Comparison of ENCODE assay signal across 17 mouse cellular contexts in genomic region chr6:92663885-92664284, GRCm38 (mm10). TPM values are rescaled to one million over a fixed set of nuclear protein-coding genes. Genes with fewer than 3 reads are reported as not detected.
DNase-seq lines count a peak whose midpoint lies in the region; ATAC-seq and TF ChIP-seq lines count a peak whose summit lies in the region.
"Had no signal": no experiment of that assay in that cellular context is flagged by ENCODE, and none has a peak within 500 bp of the region (broad histone marks: within the 10 kb centered on the region; RNA-seq: fewer than 3 reads in every experiment).

No protein-coding gene starts in this region.

- peak in 1 of 2 experiments; percentile 22 for DNase-seq in layer of hippocampus, adult 2 months (ENCODE audit: low spot score in 2 of 2)
- no peak for DNase-seq in layer of hippocampus, postnatal 25 days (ENCODE audit: extremely low spot score in 1 of 2, low spot score in 1 of 2)
- DNase-seq in midbrain, embryonic 14.5 days: no peak
- DNase-seq in adrenal gland, adult 2 months: no peak
- DNase-seq: adrenal gland, postnatal 14 days; cerebellum, adult 8-10 months; gastrocnemius, postnatal 25 days; heart, postnatal 36 days; lung, adult 2 months; lung, postnatal 4 days had no signal

- WGBS in midbrain, embryonic 15.5 days: 86% methylated on average over 3 of the region's 3 CpGs
- 89% methylated on average over 3 of the region's 3 CpGs for WGBS in midbrain, embryonic 14.5 days
- WGBS in neural tube, embryonic 15.5 days: 76% methylated on average over 3 of the region's 3 CpGs

- no peak overlapping the region for H3K4me2 ChIP-seq in midbrain, embryonic 15.5 days
- H3K4me2 ChIP-seq in midbrain, embryonic 14.5 days (ENCODE audit: low read length): no peak overlapping the region
- no peak overlapping the region for H3K4me2 ChIP-seq in neural tube, embryonic 15.5 days
- H3K4me2 ChIP-seq: heart, embryonic 12.5 days had no signal

- H3K36me3 ChIP-seq in midbrain, embryonic 15.5 days (replicated peaks): no peaks in the 10 kb centered on the region
- no peaks in the 10 kb centered on the region for H3K36me3 ChIP-seq in midbrain, embryonic 14.5 days (ENCODE audit: control insufficient read depth, insufficient read depth, low read length)
- H3K36me3 ChIP-seq in neural tube, embryonic 15.5 days: no peaks in the 10 kb centered on the region
- H3K36me3 ChIP-seq: G1E; heart, embryonic 12.5 days had no signal

- H3K4me1 ChIP-seq in midbrain, embryonic 15.5 days: peaks cover 27% of the 10 kb centered on the region
- H3K4me1 ChIP-seq in midbrain, embryonic 14.5 days (ENCODE audit: control insufficient read depth, insufficient read depth, low read length): peaks cover 19% of the 10 kb centered on the region; the same call in 1 of the 2 replicates
- H3K4me1 ChIP-seq in cortical plate, adult 2 months (ENCODE audit: control insufficient read depth, insufficient read depth, low read length): peaks cover 28% of the 10 kb centered on the region
- peaks cover 44% of the 10 kb centered on the region for H3K4me1 ChIP-seq in neural tube, embryonic 15.5 days

- no peaks in the 10 kb centered on the region for H3K9me3 ChIP-seq in midbrain, embryonic 15.5 days
- no peaks in the 10 kb centered on the region for H3K9me3 ChIP-seq in midbrain, embryonic 14.5 days (ENCODE audit: control insufficient read depth, low read length)
- H3K9me3 ChIP-seq in neural tube, embryonic 15.5 days (replicated peaks): no peaks in the 10 kb centered on the region
- H3K9me3 ChIP-seq: heart, embryonic 12.5 days had no signal

- H3K9ac ChIP-seq in midbrain, embryonic 15.5 days: no peak overlapping the region
- H3K9ac ChIP-seq in midbrain, embryonic 14.5 days (replicated peaks; ENCODE audit: low read length): no peak overlapping the region
- H3K9ac ChIP-seq in neural tube, embryonic 15.5 days (replicated peaks): no peak overlapping the region
- H3K9ac ChIP-seq: heart, embryonic 12.5 days had no signal

- TF ChIP-seq POLR2A in cortical plate, adult 2 months (IDR thresholded peaks at IDR 0.05; ENCODE audit: extremely low read depth, insufficient read depth, low read length): 0 out of 2 replicates have a peak, but pooled peaks have one; percentile 19

- H3K27me3 ChIP-seq in midbrain, embryonic 15.5 days (replicated peaks): no peaks in the 10 kb centered on the region
- H3K27me3 ChIP-seq in midbrain, embryonic 14.5 days (ENCODE audit: control insufficient read depth, insufficient read depth, low read length): no peaks in the 10 kb centered on the region
- H3K27me3 ChIP-seq in neural tube, embryonic 15.5 days (replicated peaks): no peaks in the 10 kb centered on the region
- H3K27me3 ChIP-seq: heart, embryonic 12.5 days had no signal

- peak overlapping the region; percentile 89 for H3K27ac ChIP-seq in layer of hippocampus, adult 2 months
- no peak overlapping the region for H3K27ac ChIP-seq in midbrain, embryonic 15.5 days
- no peak overlapping the region for H3K27ac ChIP-seq in midbrain, embryonic 14.5 days (replicated peaks; ENCODE audit: low read depth, low read length)
- H3K27ac ChIP-seq in cortical plate, adult 2 months (ENCODE audit: insufficient read depth, low read length): peak overlapping the region; percentile 67
- H3K27ac ChIP-seq in neural tube, embryonic 15.5 days (replicated peaks): peak overlapping the region; percentile 69; the same call in 1 of the 2 replicates
- H3K27ac ChIP-seq: kidney, postnatal 0 days had no signal

- no peak for TF ChIP-seq CTCF in layer of hippocampus, adult 2 months (conservative IDR thresholded peaks at IDR 0.05)
- no peak for TF ChIP-seq CTCF in cortical plate, adult 2 months (IDR thresholded peaks at IDR 0.05; ENCODE audit: extremely low read depth, insufficient read depth, low read length)

- no peak overlapping the region for H3K4me3 ChIP-seq in layer of hippocampus, adult 2 months
- no peak overlapping the region for H3K4me3 ChIP-seq in midbrain, embryonic 15.5 days
- H3K4me3 ChIP-seq in midbrain, embryonic 14.5 days (replicated peaks; ENCODE audit: low read depth, low read length): no peak overlapping the region
- no peak overlapping the region for H3K4me3 ChIP-seq in cortical plate, adult 2 months (ENCODE audit: insufficient read depth, low read length)
- no peak overlapping the region for H3K4me3 ChIP-seq in neural tube, embryonic 15.5 days (replicated peaks)
- H3K4me3 ChIP-seq: heart, embryonic 12.5 days had no signal

- peak; percentile 53; the same call in 1 of the 2 replicates for ATAC-seq in midbrain, embryonic 15.5 days (replicated peaks)
- ATAC-seq in midbrain, embryonic 14.5 days (ENCODE audit: low FRiP score, low TSS enrichment): no peak
- no peak for ATAC-seq in neural tube, embryonic 15.5 days (ENCODE audit: low FRiP score)
- ATAC-seq: intestine, postnatal 0 days had no signal

RNA-seq across cellular contexts. Expression of gene Prickle2, which starts 42.1 kb away (rescaled TPM):
- total RNA-seq in layer of hippocampus, adult 2 months (2021): 100 to 1,000 TPM; 208 to 212 TPM
- total RNA-seq in layer of hippocampus, postnatal 25 days (2021): 100 to 1,000 TPM; 200 to 203 TPM
- 15.4 and 17.0 TPM in 2 replicates for polyA plus RNA-seq in midbrain, embryonic 15.5 days (2015; fragmentation: Nextera tagmentation; extraction: Ambion mirVana)
- polyA plus RNA-seq in midbrain, embryonic 14.5 days (2014; fragmentation: Nextera tagmentation; extraction: Ambion mirVana): 14.9 and 18.0 TPM in 2 replicates
- 58.6 and 62.6 TPM in 2 replicates for polyA plus RNA-seq in cortical plate, adult 2 months (2012; rRNA removed)
- 15.8 and 17.0 TPM in 2 replicates for polyA plus RNA-seq in neural tube, embryonic 15.5 days (2015; fragmentation: Nextera tagmentation; extraction: Ambion mirVana)
- 10 to 100 TPM in 1 of 2 experiments, 1 to 10 TPM in 1; 5.0 to 11.1 TPM for total RNA-seq in adrenal gland, adult 2 months (2021)
- polyA plus RNA-seq in adrenal gland, adult 2 months (2012; rRNA removed): 1.8 and 2.4 TPM in 2 replicates
- polyA plus RNA-seq: G1E had no signal

Comparison
In these comparisons a context has a peak if more than half of its experiments do, and no peak if none do; other contexts are left out.
1. H3K27ac ChIP-seq: peak in layer of hippocampus, adult 2 months (single experiment), cortical plate, adult 2 months (single experiment) and neural tube, embryonic 15.5 days (single experiment); none in midbrain, embryonic 15.5 days (single experiment) and midbrain, embryonic 14.5 days (single experiment).